Mouse (Mus musculus) cerebellum, postnatal 36 days (tissue): ENCODE measurements around the gene Marc1.

Experiments used
- DNase-seq, 2 experiments: peaks; one replicate each; pipeline ENCODE4 v3.0.0; 2021 to 2022; ENCODE audit warnings: mixed read lengths in 2 of 2

Marc1 gene

GRCm38 (mm10) chr1:184810780-184811575, at the start of gene Marc1:
Gene Marc1, minus strand, starts transcription at chr1:184811313.
- no peak for DNase-seq

- no peak for DNase-seq
These were observed 49.2 kb upstream of the Marc1 start for GRCm38 (mm10) chr1:184860276-184860675.

GRCm38 (mm10) chr1:184858253-184858652, 47.1 kb upstream of the Marc1 start:
- DNase-seq = no peak

GRCm38 (mm10) chr1:184857216-184857615, 46.1 kb upstream of the Marc1 start:
- DNase-seq = no peak

- no peak for DNase-seq
These were observed 42.8 kb upstream of the Marc1 start for GRCm38 (mm10) chr1:184853922-184854321.

- peak; percentile 47 to 63 for DNase-seq
These were observed 42.2 kb upstream of the Marc1 start for GRCm38 (mm10) chr1:184853339-184853738.

- peak; percentile 65 to 72 for DNase-seq
These were observed 40.9 kb upstream of the Marc1 start for GRCm38 (mm10) chr1:184851741-184852618.

GRCm38 (mm10) chr1:184851166-184851565, 40.1 kb upstream of the Marc1 start:
- no peak for DNase-seq

GRCm38 (mm10) chr1:184846973-184847372, 35.9 kb upstream of the Marc1 start:
- no peak for DNase-seq

GRCm38 (mm10) chr1:184846092-184846750, 35.1 kb upstream of the Marc1 start, which contains the start of gene Marc2:
Gene Marc2, minus strand, starts transcription at chr1:184846451.
- no peak for DNase-seq

GRCm38 (mm10) chr1:184845111-184846071, 34.3 kb upstream of the Marc1 start:
- DNase-seq = peak; percentile 76 to 80

- peak in 1 of 2 experiments; percentile 11 for DNase-seq
These were observed 33.4 kb upstream of the Marc1 start for GRCm38 (mm10) chr1:184844326-184845066.

- no peak for DNase-seq
These were observed 26.5 kb upstream of the Marc1 start for GRCm38 (mm10) chr1:184837649-184838048.

GRCm38 (mm10) chr1:184836350-184836749, 25.2 kb upstream of the Marc1 start:
- no peak for DNase-seq

- no peak for DNase-seq
These were observed 22.4 kb upstream of the Marc1 start for GRCm38 (mm10) chr1:184833499-184833898.

- no peak for DNase-seq
These were observed 21.1 kb upstream of the Marc1 start for GRCm38 (mm10) chr1:184832211-184832610.

- DNase-seq = no peak
These were observed 18.8 kb upstream of the Marc1 start for GRCm38 (mm10) chr1:184829897-184830296.

GRCm38 (mm10) chr1:184827175-184827701, 16.1 kb upstream of the Marc1 start:
- no peak for DNase-seq

GRCm38 (mm10) chr1:184825093-184825492, 14.0 kb upstream of the Marc1 start:
- peak; percentile 26 to 33 for DNase-seq

GRCm38 (mm10) chr1:184824439-184824851, 13.3 kb upstream of the Marc1 start:
- peak; percentile 83 to 86 for DNase-seq

GRCm38 (mm10) chr1:184822678-184823077, 11.6 kb upstream of the Marc1 start:
- peak in 1 of 2 experiments; percentile 13 for DNase-seq
